Mouse (Mus musculus) hindbrain, embryonic 15.5 days (tissue): ENCODE measurements around the gene Adgre4. TPM values are rescaled to one million over a fixed set of nuclear protein-coding genes. Genes with fewer than 3 reads are reported as not detected.

ENCODE experiments used
- ATAC-seq: fragments of 200-750 bp; cut with Nextera tagmentation; 2 replicates; pipeline ENCODE4 v1.8.0; 2017; ENCODE audit warnings: low read depth, moderate number of reproducible peaks, moderate TSS enrichment; ENCODE audit not compliant: low FRiP score
- H3K27ac ChIP-seq: fragments of 300-500 bp; sonication (generic); replicated peaks from 2 replicates; pipeline ENCODE4 v1.5.1; 2015; ENCODE audit warnings: mild to moderate bottlenecking, inconsistent platforms
- H3K27me3 ChIP-seq: fragments of 300-500 bp; sonication (generic); 2 replicates; pipeline ENCODE4 v1.6.1; 2015; ENCODE audit warnings: control low read depth, inconsistent platforms
- H3K36me3 ChIP-seq: fragments of 300-500 bp; sonication (generic); 2 replicates; pipeline ENCODE4 v1.6.1; 2015; ENCODE audit warnings: control low read depth, inconsistent platforms
- H3K4me1 ChIP-seq: fragments of 300-500 bp; sonication (generic); replicated peaks from 2 replicates; pipeline ENCODE4 v1.6.1; 2015; ENCODE audit warnings: control low read depth, inconsistent platforms
- H3K4me2 ChIP-seq: fragments of 300-500 bp; sonication (generic); 2 replicates; pipeline ENCODE4 v1.6.1; 2015; ENCODE audit warnings: moderate library complexity, mild to moderate bottlenecking, inconsistent platforms
- H3K4me3 ChIP-seq: fragments of 300-500 bp; sonication (generic); 2 replicates; pipeline ENCODE4 v1.5.1; 2015; ENCODE audit warnings: mild to moderate bottlenecking, inconsistent platforms
- H3K9ac ChIP-seq: fragments of 300-500 bp; sonication (generic); 2 replicates; pipeline ENCODE4 v1.6.1; 2015; ENCODE audit warnings: inconsistent platforms
- H3K9me3 ChIP-seq: fragments of 300-500 bp; sonication (generic); 2 replicates; pipeline ENCODE4 v1.6.1; 2016; ENCODE audit warnings: control low read depth, inconsistent platforms
- WGBS: fragments of 180-500 bp; shearing (Covaris S2); methylation state at CpG from one replicate; pipeline ENCODE4 v1.1.7; 2015; 5-methylcytosine and 5-hydroxymethylcytosine counted together
- polyA plus RNA-seq: library from polyadenylated mRNA; unstranded; fragments of >200 nt; fragmentation: Nextera tagmentation; extraction: Ambion mirVana; gene quantifications from 2 replicates; pipeline ENCODE4 v1.2.1, GENCODE M21; 2015

The Adgre4 gene
- polyA plus RNA-seq: 0.18 and 0.21 TPM in 2 replicates

- WGBS: 75% methylated on average over 2 of the region's 2 CpGs
- H3K4me1 ChIP-seq: no peaks in the 10 kb centered on the region
- H3K4me2 ChIP-seq: no peak within 1 kb of the TSS
- no peaks in the 10 kb centered on the region for H3K36me3 ChIP-seq
- no peak within 1 kb of the TSS for H3K4me3 ChIP-seq
- ATAC-seq: no peak
- no peaks in the 10 kb centered on the region for H3K9me3 ChIP-seq
- H3K9ac ChIP-seq: no peak within 1 kb of the TSS
- no peak within 1 kb of the TSS for H3K27ac ChIP-seq
- no peaks in the 10 kb centered on the region for H3K27me3 ChIP-seq
These were observed at the start of gene Adgre4 for GRCm38 (mm10) chr17:55749786-55750185. Gene Adgre4, plus strand, starts transcription at chr17:55749984.

DNA sequence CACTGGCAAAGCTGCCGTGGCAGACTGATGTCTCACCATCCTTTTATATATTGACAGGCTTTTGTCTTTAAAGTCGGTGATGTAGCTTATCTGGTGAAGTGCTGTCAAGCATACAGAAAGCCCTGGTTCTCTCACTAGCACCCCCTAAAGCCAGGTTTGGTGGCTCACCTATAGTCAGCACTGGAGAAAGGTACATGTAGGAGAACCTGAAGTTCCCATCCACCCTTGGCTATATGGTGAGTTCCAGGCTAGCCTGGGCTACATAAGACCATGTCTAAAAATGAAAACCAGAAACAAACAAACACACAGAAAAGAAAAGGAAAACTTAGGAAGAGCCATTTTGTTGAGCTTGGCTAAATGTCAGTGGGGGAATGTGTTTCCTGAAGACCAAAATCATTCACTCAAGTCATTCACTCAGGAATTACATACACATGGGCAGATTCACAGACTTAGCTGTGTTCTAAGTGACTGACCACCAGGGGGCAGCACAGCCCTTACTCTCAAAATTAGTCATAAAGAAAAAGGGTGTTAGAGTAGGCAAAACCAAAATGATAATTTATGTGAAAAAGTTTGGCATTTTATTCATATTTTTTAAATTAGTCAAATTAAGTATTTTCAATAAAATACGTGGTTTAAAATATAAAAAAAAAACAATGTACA lies 47.5 kb upstream of the Adgre4 start:
- H3K27me3 ChIP-seq: no peaks in the 10 kb centered on the region
- WGBS: 61% methylated on average over 3 of the region's 3 CpGs
- no peak overlapping the region for H3K4me2 ChIP-seq
- H3K9ac ChIP-seq: no peak overlapping the region
- H3K4me1 ChIP-seq: no peaks in the 10 kb centered on the region
- no peak overlapping the region for H3K4me3 ChIP-seq
- 0 out of 2 replicates have a peak, but pooled peaks cover 11% of the 10 kb centered on the region for H3K36me3 ChIP-seq
- H3K9me3 ChIP-seq: no peaks in the 10 kb centered on the region
- no peak overlapping the region for H3K27ac ChIP-seq
- ATAC-seq: peak; percentile 68; the same call in 1 of the 2 replicates

- no peak for ATAC-seq
- Histone ChIP-seq H3K27ac (no peak overlapping the region), H3K9ac (no peak overlapping the region), H3K9me3 (no peaks in the 10 kb centered on the region), H3K27me3 (no peaks in the 10 kb centered on the region), H3K36me3 (0 out of 2 replicates have a peak, but pooled peaks cover 6% of the 10 kb centered on the region), H3K4me3 (no peak overlapping the region), H3K4me2 (no peak overlapping the region), H3K4me1 (no peaks in the 10 kb centered on the region)
- WGBS: 47% methylated on average over 5 of the region's 5 CpGs
These were observed 46.9 kb upstream of the Adgre4 start for GRCm38 (mm10) chr17:55702865-55703264.

DNA sequence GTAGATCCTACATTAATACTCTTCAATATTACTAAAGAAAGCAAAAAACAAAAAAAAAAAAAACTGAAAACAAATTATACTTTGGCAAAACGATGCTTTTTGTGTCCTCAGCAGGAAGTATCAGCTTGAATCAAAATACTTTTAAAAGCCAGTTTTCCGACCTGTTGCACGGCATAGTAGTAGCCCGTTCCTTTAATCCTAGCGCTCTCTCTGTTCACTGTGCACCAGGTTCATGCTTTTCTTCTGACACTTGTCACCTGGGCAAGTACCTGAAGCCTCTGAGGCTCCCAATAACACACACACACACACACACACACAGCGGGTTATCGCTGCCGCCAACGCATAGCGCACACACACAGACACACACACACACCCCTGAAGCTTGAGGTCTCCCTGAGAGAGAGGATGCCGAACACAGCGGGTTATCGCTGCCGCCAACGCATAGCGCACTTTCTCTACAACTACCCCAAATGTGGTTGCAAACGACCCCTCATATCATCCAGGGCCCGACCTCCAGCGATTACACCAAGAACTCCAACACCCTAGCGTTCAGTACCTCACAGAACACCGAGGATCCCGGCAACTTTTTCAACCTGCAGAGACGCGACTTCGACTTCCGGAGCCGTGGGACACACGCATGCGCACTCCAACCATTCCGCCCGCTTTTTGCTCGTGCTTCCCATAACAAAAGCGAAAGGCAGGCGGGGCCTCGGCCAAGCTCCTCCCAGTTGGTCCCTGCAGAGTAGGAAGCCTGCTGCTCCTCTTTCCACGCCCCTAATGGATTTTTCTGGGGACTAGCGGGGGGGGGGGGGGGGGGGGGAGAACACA lies 37.6 kb upstream of the Adgre4 start, which contains the start of gene Pot1b:
Pot1b (minus strand) TSS at position 645 of the 828 bp plus-strand sequence.
- Histone ChIP-seq H3K9me3 (no peaks in the 10 kb centered on the region), H3K4me2 (peak within 1 kb of the TSS; percentile 79), H3K9ac (peak within 1 kb of the TSS; percentile 66), H3K36me3 (peaks cover 4% of the 10 kb centered on the region; the same call in 1 of the 2 replicates), H3K27ac (peak within 1 kb of the TSS; percentile 53), H3K4me3 (peak within 1 kb of the TSS; percentile 62), H3K4me1 (0 out of 2 replicates have a peak, but pooled peaks cover 5% of the 10 kb centered on the region), H3K27me3 (no peaks in the 10 kb centered on the region)
- ATAC-seq: peak; percentile 99
- under 1% methylated on average over 37 of the region's 37 CpGs for WGBS

DNA sequence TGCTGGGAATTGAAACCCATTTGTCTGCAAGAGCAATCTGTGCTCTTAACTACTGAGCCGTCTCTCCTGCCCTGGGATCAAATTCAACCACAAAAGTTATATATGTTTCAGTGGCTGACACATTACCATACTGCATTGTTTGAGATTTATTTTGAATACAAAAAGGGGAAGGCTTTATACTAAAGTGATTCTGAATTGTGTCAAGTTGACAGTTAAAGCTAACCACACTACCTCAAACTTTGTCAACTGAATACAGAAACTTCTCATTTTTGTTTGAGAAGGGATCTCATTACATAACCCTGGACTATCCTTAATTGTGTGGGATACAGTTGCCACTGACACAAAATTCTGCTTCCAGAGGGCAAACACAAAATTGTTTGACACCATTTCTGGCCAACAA lies 28.5 kb upstream of the Adgre4 start:
- Histone ChIP-seq H3K9me3 (no peaks in the 10 kb centered on the region), H3K27me3 (no peaks in the 10 kb centered on the region), H3K36me3 (no peaks in the 10 kb centered on the region), H3K4me2 (no peak overlapping the region), H3K4me3 (no peak overlapping the region), H3K4me1 (no peaks in the 10 kb centered on the region), H3K9ac (no peak overlapping the region), H3K27ac (no peak overlapping the region)
- 84% methylated on average over 1 of the region's 1 CpGs for WGBS
- ATAC-seq: no peak

DNA sequence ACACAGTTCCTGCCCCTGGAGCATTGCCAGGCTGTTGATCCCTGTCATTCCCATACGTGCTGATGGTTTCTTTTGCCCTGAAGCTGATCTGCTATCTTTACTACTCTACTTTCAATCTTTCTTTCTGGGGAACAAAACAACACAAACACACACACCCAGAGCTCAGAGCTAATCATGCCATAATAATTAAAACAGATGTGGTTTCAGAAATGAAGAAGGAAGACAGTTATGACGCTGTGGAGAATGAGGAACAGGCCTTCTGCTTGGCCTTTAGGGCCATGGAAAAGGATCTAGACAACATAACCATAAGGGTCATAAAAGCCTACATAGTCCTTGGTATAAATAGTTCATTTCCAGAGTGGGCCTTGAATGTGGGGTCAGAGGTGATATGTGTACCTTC lies 27.5 kb upstream of the Adgre4 start:
- Histone ChIP-seq H3K4me3 (no peak overlapping the region), H3K4me2 (no peak overlapping the region), H3K36me3 (no peaks in the 10 kb centered on the region), H3K4me1 (no peaks in the 10 kb centered on the region), H3K9me3 (no peaks in the 10 kb centered on the region), H3K9ac (no peak overlapping the region), H3K27me3 (no peaks in the 10 kb centered on the region), H3K27ac (no peak overlapping the region)
- no peak for ATAC-seq
- WGBS: 84% methylated on average over 2 of the region's 2 CpGs

GRCm38 (mm10) chr17:55726193-55726592 lies 23.6 kb upstream of the Adgre4 start:
- WGBS: 73% methylated on average over 2 of the region's 2 CpGs
- no peak for ATAC-seq

GRCm38 (mm10) chr17:55736675-55737074 lies 13.1 kb upstream of the Adgre4 start:
- H3K4me2 ChIP-seq: no peak overlapping the region
- ATAC-seq: no peak
- WGBS: 87% methylated on average over 1 of the region's 1 CpGs
- no peaks in the 10 kb centered on the region for H3K9me3 ChIP-seq
- no peaks in the 10 kb centered on the region for H3K27me3 ChIP-seq
- no peaks in the 10 kb centered on the region for H3K36me3 ChIP-seq
- H3K4me1 ChIP-seq: no peaks in the 10 kb centered on the region
- no peak overlapping the region for H3K27ac ChIP-seq
- no peak overlapping the region for H3K4me3 ChIP-seq
- H3K9ac ChIP-seq: no peak overlapping the region

More at GRCm38 (mm10) chr17:55726193-55726592, 23.6 kb upstream of the Adgre4 start:
- no peaks in the 10 kb centered on the region for H3K36me3 ChIP-seq
- H3K9me3 ChIP-seq: no peaks in the 10 kb centered on the region
- H3K4me1 ChIP-seq: no peaks in the 10 kb centered on the region
- H3K9ac ChIP-seq: no peak overlapping the region
- no peak overlapping the region for H3K4me3 ChIP-seq
- H3K4me2 ChIP-seq: no peak overlapping the region
- no peaks in the 10 kb centered on the region for H3K27me3 ChIP-seq
- no peak overlapping the region for H3K27ac ChIP-seq

DNA sequence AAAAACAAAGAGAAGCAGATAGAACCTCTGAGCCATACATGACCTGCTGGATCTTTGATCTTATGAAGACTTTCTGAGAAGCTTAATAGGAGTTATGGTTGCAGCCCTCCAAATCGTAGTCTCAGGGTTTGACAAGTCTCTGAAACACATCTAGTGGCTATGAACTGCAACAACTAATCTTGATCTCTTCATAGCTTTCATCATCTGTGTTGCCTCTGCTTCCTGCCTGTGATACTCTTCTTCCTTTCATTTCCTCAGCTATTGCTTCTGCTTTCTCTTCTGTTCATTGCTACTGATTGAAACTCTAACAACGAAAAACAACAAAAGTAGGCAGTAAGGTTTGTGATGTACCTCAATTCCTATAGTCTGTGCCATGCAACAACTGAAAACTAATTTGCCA lies 1.4 kb downstream of the Adgre4 start:
- no peaks in the 10 kb centered on the region for H3K9me3 ChIP-seq
- no peak for ATAC-seq
- no peaks in the 10 kb centered on the region for H3K36me3 ChIP-seq
- no peak overlapping the region for H3K4me2 ChIP-seq
- no peak overlapping the region for H3K27ac ChIP-seq
- H3K27me3 ChIP-seq: no peaks in the 10 kb centered on the region
- no peak overlapping the region for H3K4me3 ChIP-seq
- no peaks in the 10 kb centered on the region for H3K4me1 ChIP-seq
- WGBS: 75% methylated on average over 2 of the region's 2 CpGs
- no peak overlapping the region for H3K9ac ChIP-seq

DNA sequence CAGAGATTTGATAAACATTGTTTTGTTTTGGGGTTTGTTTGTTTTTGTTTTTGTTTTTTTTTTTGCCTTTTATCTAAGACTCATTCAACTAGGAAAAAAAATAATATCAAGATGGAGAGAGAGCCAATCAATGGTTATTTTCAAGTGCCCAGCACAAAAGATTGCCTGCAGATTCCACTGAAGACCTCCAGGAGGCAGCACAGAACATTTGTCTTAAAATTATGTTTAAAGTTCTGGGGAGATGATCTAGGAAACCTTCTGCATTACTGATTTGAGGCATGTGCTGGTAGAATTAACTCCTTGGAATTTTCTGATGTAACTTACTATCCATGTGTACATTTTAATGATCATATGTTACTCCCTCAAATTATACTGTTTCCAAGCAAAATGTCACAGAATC lies 63.9 kb downstream of the Adgre4 start:
- no peak overlapping the region for H3K4me3 ChIP-seq
- H3K27me3 ChIP-seq: no peaks in the 10 kb centered on the region

GRCm38 (mm10) chr17:55816853-55817252 lies 67.1 kb downstream of the Adgre4 start:
- no peak overlapping the region for H3K27ac ChIP-seq
- H3K4me2 ChIP-seq: no peak overlapping the region
- H3K4me3 ChIP-seq: no peak overlapping the region
- WGBS: 89% methylated on average over 4 of the region's 4 CpGs
- no peaks in the 10 kb centered on the region for H3K4me1 ChIP-seq
- H3K27me3 ChIP-seq: no peaks in the 10 kb centered on the region
- H3K9ac ChIP-seq: no peak overlapping the region
- no peak for ATAC-seq
- no peaks in the 10 kb centered on the region for H3K36me3 ChIP-seq
- H3K9me3 ChIP-seq: no peaks in the 10 kb centered on the region

More for the DNA sequence above, 63.9 kb downstream of the Adgre4 start:
- no peak for ATAC-seq
- no peaks in the 10 kb centered on the region for H3K9me3 ChIP-seq
- H3K9ac ChIP-seq: no peak overlapping the region
- H3K27ac ChIP-seq: no peak overlapping the region
- no peaks in the 10 kb centered on the region for H3K36me3 ChIP-seq
- H3K4me1 ChIP-seq: no peaks in the 10 kb centered on the region
- H3K4me2 ChIP-seq: no peak overlapping the region

DNA sequence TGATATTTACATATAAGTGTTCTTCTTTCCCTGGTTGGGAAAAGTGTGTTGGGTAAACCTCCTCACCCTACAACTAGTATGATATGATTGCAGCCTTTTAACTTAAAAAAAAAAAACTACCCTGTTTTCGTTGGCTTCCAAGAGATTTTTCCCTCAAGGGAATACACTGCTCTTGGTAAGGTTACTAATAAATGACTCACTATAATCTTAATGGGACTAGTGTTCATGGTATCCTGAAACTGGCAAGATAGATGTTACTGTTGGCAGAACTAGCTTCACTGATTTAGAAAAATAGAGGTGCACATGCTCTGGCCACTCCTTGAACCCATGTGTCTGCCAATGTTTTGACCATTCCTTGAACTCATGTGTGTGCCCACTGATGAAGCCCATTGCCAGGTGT lies 71.8 kb downstream of the Adgre4 start:
- no peak overlapping the region for H3K27ac ChIP-seq
- no peak overlapping the region for H3K4me3 ChIP-seq
- no peak overlapping the region for H3K4me2 ChIP-seq
- no peak overlapping the region for H3K9ac ChIP-seq
- H3K36me3 ChIP-seq: no peaks in the 10 kb centered on the region
- no peaks in the 10 kb centered on the region for H3K9me3 ChIP-seq
- 80% methylated on average over 1 of the region's 1 CpGs for WGBS
- H3K27me3 ChIP-seq: no peaks in the 10 kb centered on the region
- no peak for ATAC-seq
- no peaks in the 10 kb centered on the region for H3K4me1 ChIP-seq
